Mouse (Mus musculus): ENCODE results near the gene Hs2st1. TPM values are rescaled to one million over a fixed set of nuclear protein-coding genes. Genes with fewer than 3 reads are reported as not detected.

Hs2st1 gene
- total RNA-seq, 2 experiments from 2014 or later: 50.8 to 51.1 TPM

DNA sequence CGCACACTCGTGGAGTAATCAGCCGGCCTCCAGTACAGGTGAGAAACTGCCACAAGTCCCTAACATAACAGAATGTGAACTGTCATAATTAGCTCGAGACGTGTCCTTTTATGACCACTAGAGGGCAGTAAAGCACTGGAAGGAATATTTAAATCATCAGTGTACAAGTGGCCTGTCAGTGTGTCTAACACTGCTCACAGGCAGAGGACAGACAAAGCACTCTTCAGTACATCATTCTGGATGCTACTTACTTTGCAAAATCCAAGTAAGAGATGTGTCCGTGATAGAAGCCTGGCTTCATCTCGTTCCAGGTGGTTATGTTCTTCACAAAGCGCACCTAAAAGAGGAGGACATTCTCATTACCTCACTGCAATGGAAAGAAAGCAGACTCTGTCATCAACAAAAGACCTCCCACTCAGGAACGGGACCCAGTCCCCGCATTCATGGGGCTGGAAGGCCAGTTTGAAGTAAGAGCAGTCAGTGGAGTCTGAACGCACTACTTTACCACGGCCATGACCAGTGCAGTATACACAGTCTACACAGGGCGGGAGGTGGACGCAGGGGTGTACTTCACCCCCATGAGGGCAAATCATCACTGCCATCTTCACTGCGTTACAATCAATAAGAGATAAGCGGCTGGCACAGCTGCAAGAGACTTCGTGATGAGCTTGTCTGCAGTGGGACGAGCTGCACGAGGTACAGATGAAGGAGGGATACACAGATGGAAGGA is 116.1 kb downstream of the Hs2st1 start:
- peak; percentile 50 to 54 for DNase-seq (ENCODE audit: low spot score in 2 of 2)

DNA sequence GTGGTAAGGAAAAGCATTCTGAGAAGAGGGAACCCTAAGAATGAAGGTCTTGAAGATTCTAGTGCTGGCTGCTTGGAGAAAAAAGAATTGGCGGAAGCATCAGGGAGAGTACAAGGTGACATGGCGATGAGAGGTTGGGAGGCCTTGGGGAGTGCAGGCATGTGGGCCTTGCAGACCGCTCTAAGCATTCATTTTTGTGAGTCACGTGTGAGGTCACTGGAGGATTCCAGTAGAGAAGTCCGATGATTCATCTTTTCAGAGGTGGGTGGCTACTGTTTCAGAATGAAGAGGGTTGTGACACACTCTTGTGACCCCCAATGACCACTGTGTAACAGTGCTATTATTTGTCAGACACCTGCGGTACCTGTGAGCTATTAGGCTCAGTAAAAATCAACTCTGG is 121.0 kb downstream of the Hs2st1 start:
- DNase-seq (ENCODE audit: low spot score in 2 of 2): no peak

DNA sequence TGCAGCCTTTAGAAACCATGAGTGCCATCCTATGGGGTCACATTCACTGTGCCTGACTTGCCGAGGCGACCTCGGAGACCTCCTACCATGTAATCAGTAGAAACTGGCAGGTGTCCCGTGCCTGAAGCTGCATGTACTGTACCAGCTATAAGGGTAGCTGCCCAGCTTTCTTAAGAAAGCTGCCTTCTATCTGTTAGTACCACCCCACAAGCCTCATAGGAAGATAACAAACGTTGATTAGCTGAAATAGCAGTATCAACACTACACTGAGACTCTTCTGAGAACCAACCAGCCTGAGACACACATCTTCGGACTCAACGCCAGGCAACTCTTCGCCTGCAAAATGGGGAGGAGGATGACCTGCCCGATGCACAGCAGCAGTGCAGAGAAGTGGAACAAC is 122.1 kb downstream of the Hs2st1 start:
- no peak for DNase-seq (ENCODE audit: low spot score in 2 of 2)

GRCm38 (mm10) chr3:144446081-144446634 is 123.8 kb downstream of the Hs2st1 start:
- no peak for DNase-seq (ENCODE audit: low spot score in 2 of 2)

DNA sequence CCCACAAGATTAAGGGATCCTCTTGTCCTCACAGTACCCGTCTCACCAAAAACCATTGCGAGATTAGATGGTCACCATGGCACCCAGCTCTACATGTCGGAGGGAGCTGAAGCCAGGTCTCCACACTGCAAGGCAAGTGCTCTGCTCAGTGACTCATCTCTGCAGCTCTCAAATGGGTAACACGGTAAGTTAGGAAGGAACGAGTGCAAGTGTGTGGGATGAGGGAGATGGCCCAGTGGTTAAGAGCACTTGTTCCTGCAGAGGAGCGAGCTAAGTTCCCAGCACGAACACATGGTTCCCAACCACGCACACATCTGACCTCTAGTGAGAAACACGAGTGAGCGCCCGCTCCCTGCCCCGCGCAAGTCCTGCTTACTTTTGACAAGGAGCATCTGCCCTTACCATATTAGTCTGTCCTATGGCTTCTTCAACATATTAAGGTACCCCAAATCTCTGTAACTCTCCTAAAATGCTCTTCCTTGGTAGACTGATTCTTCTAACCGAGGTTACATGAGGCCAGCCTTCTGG is 132.0 kb downstream of the Hs2st1 start:
- no peak for DNase-seq (ENCODE audit: low spot score in 2 of 2)

DNA sequence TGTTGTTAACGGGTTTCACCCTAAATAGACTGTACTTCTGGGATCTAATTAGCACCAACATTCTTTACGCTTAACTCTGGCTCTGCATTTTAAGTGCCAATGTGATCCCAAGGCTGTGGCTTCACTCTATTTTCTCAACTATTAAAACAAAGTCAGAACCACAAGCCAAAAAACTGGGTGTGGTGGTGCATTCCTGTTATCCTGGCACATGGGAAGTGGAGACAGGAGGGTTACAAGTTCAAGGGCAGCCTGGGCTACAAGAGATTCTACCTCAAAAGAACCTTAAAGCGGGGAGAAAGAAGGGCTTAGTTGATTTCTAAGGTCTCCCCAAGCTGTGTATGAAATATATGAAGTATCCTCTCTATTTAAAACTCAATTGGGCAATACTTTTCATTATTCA is 133.9 kb downstream of the Hs2st1 start:
- DNase-seq (ENCODE audit: low spot score in 2 of 2): no peak

- DNase-seq (ENCODE audit: low spot score in 2 of 2): no peak
Observed at GRCm38 (mm10) chr3:144435281-144435680, 134.7 kb downstream of the Hs2st1 start.

DNA sequence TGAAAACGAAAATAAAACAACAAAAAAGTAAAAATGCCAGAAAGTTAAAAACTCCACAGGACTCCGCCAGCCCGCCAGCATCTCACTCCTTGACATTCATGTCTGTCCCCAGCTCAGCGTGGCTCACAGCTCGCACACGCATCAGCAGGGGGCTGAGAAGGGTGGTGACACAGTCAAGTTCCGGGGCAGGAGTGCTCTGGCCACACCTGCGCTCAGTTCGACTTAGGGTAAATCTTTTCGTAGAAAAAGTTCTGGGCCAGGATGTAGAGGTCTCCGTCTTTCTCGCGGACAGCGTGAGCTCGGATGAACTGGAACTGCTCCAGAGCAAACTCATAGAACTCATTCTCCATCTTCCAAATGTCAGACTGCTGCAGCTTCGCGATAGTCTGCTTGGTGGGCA is 135.7 kb downstream of the Hs2st1 start:
- no peak for DNase-seq (ENCODE audit: low spot score in 2 of 2)

- DNase-seq (ENCODE audit: low spot score in 2 of 2): no peak
Observed at GRCm38 (mm10) chr3:144433039-144433438, 136.9 kb downstream of the Hs2st1 start.

- DNase-seq (ENCODE audit: low spot score in 2 of 2): no peak
Observed at GRCm38 (mm10) chr3:144432143-144432577, 137.8 kb downstream of the Hs2st1 start.

DNA sequence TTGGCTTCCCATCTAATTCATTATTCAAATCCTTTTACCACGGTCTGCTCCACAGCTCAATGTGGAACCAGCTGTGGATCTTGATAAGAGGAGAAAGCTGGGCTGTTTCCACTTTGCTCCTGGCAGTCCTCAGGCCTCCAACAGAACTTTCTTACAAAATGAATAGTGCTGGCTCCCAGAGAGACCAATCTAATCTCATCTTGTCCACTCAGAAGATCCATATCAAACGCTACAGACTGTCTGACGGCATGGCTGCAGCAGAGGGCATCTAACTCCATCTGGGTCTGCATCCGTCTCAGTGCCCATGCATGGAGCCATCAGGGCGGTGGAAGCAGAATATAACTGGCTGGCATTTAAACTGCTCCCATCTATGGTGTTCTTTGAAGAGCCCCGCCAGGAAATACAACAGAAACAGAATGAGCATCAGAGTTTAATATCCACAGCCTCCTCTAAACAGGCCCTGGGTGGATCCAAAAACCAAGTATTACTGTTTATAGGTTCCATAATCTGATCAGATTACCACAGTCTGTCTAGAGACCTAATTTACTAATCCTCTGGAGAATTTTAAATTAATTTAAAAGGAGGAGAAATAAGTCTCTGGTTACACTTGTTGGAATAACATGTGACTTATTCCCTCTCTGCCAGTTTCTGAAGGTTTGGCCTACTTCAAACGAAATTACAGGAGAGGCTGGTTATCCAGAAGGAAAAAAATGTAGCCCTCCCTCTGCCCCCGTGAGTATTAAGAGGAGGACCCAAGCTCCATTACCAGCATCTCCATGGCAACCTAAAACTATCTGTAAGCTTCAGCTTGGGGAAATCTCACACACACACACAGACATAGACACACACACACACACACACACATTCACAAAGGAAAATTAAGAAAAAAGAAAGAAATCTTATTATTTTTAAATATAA is 141.2 kb downstream of the Hs2st1 start:
- no peak for DNase-seq (ENCODE audit: low spot score in 2 of 2)

DNA sequence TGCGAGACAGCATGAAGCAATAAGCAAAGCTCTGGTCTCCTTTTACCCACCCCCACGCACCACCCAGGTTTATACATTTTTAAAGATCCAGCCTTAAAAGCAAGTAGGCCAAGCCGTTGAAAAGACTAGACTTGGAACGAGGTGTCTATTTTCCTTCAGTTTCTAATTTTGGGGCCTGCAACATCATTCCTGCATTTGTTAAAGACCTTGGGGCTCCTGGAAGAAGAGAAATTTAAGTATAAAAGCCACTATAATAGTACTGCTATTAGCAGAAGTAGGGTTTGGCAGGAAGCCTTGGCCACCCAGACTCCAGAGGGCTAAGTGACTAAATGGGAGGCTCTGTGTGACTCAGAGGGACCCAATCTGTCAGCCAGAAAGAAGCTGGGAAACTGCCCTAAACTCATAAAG is 144.9 kb downstream of the Hs2st1 start:
- peak; percentile 73 to 81 for DNase-seq (ENCODE audit: low spot score in 2 of 2)

DNA sequence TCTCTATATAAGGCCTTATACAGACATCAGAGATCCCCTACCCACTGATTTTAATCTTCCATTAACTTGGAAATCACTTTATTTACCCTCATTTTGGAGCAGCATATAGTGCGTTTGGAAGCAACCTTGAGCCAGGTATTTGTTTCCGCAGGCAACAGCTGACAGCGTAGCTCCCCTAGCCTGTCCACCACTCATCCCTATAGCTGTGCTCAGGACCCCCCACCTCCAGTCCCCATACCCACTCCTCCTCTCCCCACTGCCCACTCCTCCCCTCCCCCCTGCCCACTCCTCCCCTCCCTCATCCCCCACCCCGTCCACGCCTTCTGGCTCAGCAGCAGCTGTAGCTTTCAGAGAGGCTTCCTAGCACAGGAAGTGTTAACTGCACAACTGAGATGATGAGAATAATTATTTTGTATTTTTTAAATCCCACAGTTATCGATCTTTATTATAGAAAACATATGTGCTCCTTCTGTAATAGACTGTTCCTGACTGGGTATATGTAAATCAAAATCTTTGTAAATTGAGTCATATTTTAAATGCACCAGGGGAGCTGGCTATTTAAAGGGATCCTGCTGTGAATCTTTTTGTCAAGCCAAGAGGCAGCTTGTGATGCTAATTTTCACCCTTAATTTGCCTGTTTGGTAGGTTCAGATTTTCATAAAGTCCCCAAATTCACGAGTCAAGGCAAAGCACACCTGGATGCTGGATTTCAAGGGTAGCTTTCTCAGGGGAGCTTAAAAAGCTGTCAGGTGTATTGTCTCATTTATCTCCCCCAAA is 148.4 kb downstream of the Hs2st1 start:
- DNase-seq (ENCODE audit: low spot score in 2 of 2): no peak

- DNase-seq (ENCODE audit: low spot score in 2 of 2): no peak
Observed at GRCm38 (mm10) chr3:144413821-144414220, 156.2 kb downstream of the Hs2st1 start.

DNA sequence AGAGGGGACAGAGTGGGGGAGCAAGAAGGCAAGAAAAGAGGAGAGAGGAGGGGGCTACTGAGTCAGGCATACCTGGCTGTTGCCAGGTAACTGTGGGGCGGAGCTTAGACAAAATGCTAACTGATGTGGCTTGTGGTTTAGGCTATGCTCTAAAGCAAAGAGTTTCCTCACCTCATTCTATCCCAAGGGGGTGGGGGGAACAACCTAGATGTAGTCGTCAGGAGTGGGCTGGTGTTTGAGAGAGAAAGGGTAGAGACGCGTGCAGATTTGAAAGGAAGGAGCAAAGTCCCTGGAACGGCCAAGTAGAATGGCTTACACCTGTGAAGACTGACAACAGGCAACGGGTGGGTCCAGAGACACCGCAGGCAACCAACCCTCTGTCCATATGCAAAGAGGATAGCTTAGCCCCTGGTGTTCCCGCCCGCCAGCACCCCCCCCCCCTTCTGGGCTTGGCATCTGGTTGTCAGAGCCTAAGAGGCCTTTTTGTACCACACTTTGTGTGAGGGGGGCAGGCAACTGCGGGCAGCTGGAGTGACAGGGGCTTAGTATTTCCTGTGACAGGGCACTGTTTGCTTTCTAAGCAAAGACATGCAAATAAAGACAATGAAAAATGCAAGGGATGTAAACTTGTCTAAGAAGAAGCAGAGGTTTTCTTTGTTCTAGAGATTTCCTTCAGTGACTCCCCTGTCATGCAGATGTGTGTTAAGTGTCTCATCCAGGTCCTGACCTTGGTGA is 157.3 kb downstream of the Hs2st1 start:
- DNase-seq (ENCODE audit: low spot score in 2 of 2): no peak

DNA sequence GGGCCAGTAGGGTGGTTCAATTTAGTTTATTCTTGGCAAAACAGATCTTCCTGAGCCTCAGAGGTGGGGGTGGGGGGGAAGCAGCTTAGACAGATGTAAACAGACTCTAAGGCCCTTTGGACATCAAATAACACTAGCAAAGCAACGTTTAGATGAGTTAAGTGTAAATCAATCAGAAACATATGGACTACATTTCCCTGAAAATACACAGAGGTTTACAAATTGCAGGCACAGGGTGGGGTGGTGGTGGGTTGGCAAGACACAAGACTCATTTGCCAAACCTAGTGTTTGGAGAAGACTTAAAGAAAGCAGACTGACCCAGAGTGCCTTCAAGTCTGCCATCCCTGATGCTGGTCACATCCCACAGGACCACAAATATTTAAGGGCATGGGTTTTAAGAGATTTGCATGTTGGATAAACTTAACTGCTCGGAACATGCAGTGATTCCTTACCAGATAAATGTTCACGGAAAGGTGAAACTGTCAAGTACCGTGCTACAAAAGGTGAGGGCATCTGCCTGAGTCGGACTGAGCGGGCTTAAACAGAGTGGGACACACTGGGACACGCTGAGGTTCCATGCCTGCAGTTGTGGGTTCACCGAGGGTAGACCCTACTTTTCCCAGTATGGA is 158.2 kb downstream of the Hs2st1 start:
- no peak for DNase-seq (ENCODE audit: low spot score in 2 of 2)

DNA sequence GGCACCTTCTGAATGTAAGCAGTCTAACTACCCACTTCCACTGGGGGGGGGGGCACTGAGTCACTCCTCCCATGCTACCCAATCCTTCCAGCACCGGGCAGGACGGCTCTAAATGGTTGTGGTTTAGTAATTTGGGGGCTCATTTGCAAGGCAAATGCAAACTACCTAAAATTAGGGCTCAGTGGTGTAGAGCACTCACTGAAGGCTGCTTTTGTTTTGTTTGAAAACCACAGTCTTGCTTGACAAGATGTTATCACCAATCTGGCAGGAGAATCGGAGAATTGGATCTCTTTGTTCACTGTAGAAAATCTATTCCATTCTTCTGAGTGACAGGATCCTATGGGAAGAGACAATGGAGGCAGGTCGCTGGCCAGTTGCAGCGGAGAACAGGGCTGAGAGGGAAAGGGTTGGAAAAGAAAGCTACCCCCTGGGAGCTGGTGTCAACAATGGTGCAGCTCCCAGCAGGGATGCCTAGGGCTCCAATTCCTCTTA is 158.9 kb downstream of the Hs2st1 start:
- no peak for DNase-seq (ENCODE audit: low spot score in 2 of 2)

GRCm38 (mm10) chr3:144408953-144409352 is 161.0 kb downstream of the Hs2st1 start:
- DNase-seq (ENCODE audit: low spot score in 2 of 2): no peak

GRCm38 (mm10) chr3:144405331-144405730 is 164.7 kb downstream of the Hs2st1 start:
- DNase-seq (ENCODE audit: low spot score in 2 of 2): no peak

DNA sequence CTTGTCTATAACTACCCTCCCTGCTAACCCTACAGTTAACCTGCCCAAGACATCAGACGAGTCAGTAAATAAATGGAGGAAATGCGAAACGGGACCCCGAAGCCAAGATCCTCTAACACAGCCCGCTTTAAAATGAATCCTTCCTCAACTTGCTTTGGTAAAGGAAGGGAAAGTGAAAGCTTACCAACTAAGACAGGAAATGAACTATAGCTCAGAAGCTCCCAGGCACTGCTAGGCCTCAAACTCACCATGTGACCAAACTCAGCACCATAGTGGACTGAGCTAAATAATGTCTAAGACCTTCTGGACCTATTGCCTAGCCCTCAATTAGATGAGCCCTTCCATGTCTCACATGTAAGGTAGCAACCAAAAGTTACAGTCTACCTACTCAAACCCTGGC is 168.7 kb downstream of the Hs2st1 start:
- no peak for DNase-seq (ENCODE audit: low spot score in 2 of 2)

Data from left cerebral cortex, adult 18-20 months (tissue).